Mouse (Mus musculus) mouse trophoblast stem cell (cell line): ENCODE data around the gene 1520401A03Rik.

Source experiments
- in situ Hi-C, 2 experiments: fragments of 300-500 bp; cut with MseI, MboI; formaldehyde crosslinking; loops; 2 replicates in 1 of 2; 3 replicates in 1 of 2; pipeline ENCODE4 v1.15.1; 2025

The 1520401A03Rik gene

DNA sequence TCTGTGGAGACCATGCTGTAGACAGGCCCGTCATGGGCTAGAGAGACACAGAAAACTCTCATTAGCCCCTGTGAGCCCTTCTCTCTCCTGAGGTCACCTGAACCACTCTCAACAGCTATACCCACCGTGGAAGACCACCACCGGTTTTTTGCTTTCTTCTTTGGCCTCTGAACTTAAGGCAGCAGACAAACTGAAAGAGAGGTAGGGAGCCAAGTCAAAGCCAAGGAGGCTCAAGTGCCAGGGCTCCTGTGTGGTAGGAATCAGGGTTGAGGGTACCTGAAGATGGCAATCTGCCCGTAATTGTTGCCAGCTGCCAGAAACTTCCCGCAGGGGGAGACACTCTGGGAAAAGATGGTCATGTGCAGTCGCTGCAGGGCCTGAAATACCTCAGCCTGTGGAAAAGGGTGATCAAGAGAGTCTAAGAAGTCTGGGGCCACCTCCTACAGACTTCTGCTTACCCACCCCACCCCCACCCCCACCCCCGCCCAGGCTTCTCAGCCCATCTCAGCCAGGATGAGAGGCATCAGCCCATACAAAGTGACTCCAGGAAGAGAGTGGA, 52.0 kb downstream of the 1520401A03Rik start:
- in situ Hi-C loops = no loop called here

DNA sequence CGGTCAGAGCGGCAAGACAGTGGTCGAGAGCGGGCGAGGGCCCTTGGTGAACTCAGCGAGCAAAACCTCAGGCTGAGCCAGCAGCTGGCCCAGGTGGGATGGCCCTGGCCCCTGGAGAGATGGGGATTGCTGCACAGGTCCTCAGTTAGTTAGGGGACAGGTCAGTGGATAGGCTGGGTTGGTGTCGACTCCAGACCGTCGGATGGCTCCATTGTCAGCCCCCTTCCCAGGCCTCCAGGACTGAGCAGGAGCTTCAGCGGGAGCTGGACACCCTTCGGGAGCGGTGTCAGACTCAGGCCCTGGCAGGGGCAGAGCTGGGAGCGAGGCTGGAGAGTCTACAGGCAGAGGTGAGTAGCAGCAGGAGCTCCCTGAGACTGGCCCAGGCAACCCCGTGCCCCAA, 57.1 kb downstream of the 1520401A03Rik start:
- in situ Hi-C loops = no loop called here

GRCm38 (mm10) chr17:23664556-23665021, 58.0 kb downstream of the 1520401A03Rik start:
- in situ Hi-C loops = loop anchor here (5.0 kb wide), 1 partner anchor 38 kb away; no protein-coding TSS in a partner anchor

- in situ Hi-C loops = loop anchor here (5.0 kb wide), 1 partner anchor 41 kb away; no protein-coding TSS in a partner anchor
These were observed 61.1 kb downstream of the 1520401A03Rik start for GRCm38 (mm10) chr17:23661526-23661925.

- in situ Hi-C loops = loop anchor here (5.0 kb wide), 1 partner anchor 41 kb away; no protein-coding TSS in a partner anchor
These were observed 61.7 kb downstream of the 1520401A03Rik start for GRCm38 (mm10) chr17:23660876-23661200.

DNA sequence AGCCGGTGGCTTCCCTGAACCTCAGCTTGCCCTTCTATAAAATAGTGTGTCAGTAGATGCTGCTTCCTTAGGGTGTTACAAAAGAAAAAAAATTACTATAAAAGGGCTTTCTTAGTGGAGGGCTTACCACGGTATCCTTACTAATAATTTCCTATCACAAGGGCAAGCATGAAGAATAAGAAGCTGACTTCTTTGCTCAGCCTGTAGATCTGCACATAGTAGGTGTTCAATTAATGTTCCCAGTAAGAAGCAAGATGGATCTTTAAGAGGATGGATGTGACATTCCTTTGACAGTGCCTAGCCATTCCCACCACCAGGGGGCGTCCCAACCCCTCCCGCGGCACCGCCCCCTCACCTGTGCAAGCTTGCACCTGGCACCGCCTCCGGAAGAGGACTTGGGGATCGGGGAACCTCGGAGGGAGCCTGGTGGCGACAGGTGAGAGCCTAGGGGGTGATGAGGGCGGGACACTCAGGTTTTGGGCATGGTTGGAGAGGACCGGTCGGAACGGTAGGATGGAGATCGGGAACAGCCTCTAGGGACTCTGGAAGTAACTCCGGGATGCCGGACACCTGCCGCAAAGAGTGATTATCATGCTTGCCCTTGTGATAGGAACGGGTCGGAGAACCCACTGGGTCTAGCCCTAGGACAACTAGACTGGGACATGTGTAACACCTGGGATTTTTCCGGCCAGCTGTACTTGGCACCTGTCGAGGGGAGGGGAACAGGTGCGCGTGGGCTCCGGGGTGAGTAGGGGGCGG, 62.3 kb downstream of the 1520401A03Rik start, which contains the start of gene Bicdl2:
Gene Bicdl2, plus strand, starts transcription at position 390 of the 759 bp plus-strand sequence.
- in situ Hi-C loops = loop anchor here (5.0 kb wide), 1 partner anchor 42 kb away; no protein-coding TSS in a partner anchor

- in situ Hi-C loops = no loop called here
These were observed 64.1 kb downstream of the 1520401A03Rik start for GRCm38 (mm10) chr17:23658450-23658849.
